Mouse (Mus musculus): Measurements from ENCODE around the gene Hsd11b1. TPM values are rescaled to one million over a fixed set of nuclear protein-coding genes. Genes with fewer than 3 reads are reported as not detected.
A peak's percentile ranks its signal among the peaks of the same experiment; 100 is the strongest.
"Not testable (repeated sequence)": the region's sequence is repeated elsewhere in the genome, so short reads cannot be mapped to it uniquely, and the experiment has no call there.

Hsd11b1 gene
- total RNA-seq, 2 experiments from 2014 or later = 6.7 to 7.2 TPM

DNA sequence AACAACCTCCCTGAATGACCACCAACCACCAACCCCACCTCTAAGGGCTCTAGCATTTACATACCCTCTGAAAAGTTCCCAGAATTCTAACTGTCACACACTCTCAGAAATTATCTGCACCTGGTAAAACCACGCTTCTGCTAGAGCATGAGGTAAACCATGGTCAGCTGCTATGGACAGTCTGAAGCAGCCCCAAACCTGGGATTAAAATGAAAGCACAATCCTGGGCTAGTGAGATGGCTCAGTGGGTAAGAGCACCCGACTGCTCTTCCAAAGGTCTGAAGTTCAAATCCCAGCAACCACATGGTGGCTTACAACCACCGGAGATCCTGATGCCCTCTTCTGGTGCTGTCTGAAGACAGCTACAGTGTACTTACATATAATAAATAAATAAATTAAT lies 10.0 kb downstream of the Hsd11b1 start:
- DNase-seq (ENCODE audit: low spot score) = not testable (repeated sequence)
- intact Hi-C loops (cut with DNase I) = loop anchor here (2.0 to 5.0 kb wide), 2 partner anchors 42 to 111 kb away; no protein-coding TSS in a partner anchor

DNA sequence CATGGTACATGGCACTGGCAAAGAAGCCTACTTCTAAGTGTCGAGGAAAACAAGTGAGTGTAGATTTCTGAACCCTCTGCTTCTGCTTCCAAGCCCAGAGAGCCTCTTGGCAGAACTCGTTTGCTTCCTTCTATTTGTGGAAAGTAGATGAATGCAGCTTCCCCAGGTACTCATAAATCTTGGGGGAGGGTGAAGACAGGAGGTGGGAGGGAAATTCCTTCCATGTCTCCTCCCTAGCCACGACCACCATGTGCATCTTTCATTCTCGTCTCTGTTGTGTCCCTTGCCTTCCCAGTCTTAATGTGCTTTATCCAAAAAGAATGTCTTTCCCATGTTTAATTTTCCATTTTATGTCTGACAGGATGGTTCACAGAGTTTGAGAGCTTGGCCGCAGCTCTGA lies 11.3 kb downstream of the Hsd11b1 start:
- DNase-seq (ENCODE audit: low spot score) = no peak
- intact Hi-C loops (cut with DNase I) = loop anchor here (5.0 kb wide), 1 partner anchor 40 kb away; no protein-coding TSS in a partner anchor

DNA sequence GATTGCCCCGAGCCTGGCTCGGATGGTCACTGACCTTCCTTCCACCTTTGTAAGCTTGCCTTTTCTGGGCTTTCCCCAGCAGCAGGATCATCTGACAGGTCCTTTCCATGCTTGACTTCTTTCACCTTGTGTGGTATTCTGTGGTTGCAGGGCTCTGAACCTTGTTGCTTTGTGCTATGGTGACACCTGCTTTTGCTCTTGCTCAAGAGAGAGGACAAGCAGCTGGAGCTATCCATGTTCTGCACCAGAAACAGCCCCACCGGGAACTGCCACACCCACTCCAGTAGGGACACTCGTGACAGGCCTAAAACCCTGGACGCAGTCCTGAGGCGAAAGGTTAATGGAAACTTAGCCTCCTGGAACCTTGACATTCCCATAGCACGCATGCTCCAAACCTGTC lies 12.5 kb downstream of the Hsd11b1 start:
- intact Hi-C loops (cut with DNase I) = loop anchor here (5.0 kb wide), 1 partner anchor 39 kb away; no protein-coding TSS in a partner anchor
- DNase-seq (ENCODE audit: low spot score) = no peak

DNA sequence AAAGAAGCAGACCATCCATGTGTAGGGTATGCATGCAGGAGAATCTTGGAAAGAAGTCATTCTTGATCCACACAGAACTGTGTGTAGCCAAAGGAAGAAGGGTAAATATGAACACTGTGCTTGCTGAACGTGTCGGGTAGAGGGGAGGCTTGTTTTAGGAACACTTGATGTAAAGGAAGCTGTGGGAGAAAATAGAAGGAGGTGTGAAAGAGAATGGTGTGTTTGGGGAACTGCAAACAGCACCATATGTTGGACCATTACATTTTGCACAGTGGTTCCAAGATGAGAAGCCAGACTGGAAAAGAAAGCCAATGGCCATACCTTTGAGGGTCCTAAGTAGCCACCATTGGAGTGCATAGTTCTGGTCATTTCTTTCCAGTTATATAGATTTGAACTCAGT lies 13.8 kb downstream of the Hsd11b1 start:
- intact Hi-C loops (cut with DNase I) = loop anchor here (5.0 kb wide), 1 partner anchor 38 kb away; no protein-coding TSS in a partner anchor
- no peak for DNase-seq (ENCODE audit: low spot score)

DNA sequence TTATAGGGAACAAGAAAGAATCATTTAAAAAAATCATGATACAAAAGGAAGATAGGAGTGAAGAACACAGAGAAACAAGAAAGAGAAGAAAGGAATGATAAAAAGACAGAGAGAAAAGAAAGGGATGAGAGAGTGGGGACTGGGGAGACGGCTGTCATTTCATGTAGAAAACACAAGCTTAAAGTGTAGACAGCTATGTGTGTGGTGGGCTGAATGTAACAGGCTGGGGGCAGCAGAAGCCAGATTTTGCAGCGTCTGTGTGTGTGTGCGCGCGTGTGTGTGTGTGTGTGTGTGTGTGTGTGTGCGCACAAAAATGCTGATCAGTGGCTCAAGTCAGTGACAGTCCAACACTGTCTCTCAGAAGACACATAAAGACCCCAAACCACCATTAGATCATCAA lies 19.6 kb downstream of the Hsd11b1 start:
- intact Hi-C loops (cut with DNase I) = no loop called here
- DNase-seq (ENCODE audit: low spot score) = no peak

DNA sequence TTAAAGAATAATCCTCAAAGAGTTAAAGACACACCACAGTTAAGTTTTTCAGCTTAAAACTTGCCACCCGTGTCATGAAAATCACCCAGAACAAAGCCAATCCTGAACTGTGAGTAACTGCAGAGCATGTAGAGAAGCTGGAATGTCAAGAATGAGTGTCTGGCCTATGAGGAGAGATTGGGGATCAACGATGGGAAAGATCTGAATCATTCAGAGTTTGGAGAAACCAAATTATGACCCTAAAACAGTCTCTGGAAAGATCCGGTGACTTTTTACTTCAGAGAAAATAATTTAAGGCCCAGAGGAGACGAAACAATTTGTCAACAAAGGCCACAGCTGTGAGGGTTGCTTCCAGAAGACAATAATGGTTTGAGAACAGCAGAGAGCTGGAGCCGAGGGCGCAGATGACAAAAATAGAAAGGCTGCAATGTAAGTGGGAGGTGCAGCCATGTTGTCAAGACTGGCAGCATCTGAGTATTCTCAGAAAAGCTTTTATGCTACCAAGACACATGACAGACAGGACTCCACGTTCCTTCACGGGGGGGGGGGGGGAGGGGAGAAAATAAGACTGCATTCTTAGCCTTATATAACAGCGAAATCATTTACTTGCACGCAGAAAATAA lies 20.2 kb downstream of the Hsd11b1 start:
- intact Hi-C loops (cut with DNase I) = no loop called here
- DNase-seq (ENCODE audit: low spot score) = no peak

DNA sequence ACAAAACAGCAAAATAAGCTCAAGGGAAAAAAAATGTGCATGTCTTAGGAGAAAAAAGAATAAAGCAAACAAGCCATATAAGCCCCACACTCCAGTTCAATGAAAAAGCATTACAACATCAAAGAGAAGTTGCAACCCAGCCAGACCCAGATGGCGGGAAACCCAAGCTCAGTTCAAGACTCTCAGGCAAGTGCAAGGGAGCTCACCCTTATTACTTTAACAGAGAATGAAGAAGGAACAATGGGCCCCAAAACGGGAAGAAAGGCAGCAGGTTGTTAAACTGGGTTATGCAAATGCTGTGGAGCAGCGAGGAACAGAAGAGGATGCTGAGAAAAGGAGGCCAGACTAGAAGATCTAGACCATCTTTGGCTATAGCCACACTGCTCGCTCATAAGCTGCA lies 21.0 kb downstream of the Hsd11b1 start:
- DNase-seq (ENCODE audit: low spot score) = no peak
- intact Hi-C loops (cut with DNase I) = no loop called here

DNA sequence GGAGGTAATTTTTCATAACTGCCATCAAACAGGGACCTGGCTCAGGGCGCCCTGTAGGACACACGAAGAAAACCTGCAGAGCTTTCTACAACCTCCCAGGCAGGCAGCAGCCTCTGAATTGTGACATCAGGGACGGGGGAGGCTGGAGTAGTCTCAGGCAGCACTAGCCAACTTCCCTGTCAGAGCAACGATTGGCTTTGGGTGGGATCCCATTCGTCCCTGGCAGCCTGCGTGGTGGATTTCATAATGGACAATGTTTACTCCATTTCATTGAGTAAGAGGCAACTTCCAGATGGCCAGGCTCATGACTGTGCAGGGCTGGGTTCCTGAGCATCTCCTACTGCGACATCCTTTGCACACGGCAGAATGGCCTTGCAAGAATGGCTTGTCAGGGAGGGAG lies 21.6 kb downstream of the Hsd11b1 start:
- intact Hi-C loops (cut with DNase I) = no loop called here
- DNase-seq (ENCODE audit: low spot score) = peak; percentile 85

DNA sequence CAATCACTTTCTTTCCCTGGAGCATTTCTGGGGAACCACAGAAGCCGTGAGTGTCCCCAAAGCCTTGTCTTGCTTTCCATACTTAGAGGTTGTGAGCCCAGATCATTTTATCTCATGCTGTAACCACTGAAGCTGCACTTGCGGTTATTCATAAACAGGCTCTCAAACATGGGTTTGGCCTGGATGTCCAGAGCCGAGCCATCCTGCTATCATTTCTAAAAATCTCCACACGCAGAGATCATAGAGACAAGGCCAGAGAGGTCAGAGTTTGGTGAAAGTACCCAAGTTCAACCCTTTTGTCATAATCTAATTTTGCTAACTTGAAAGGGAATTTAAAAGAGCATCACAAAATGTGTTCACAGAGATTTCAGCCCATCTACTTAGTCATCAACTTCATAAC lies 22.4 kb downstream of the Hsd11b1 start:
- intact Hi-C loops (cut with DNase I) = no loop called here
- no peak for DNase-seq (ENCODE audit: low spot score)

DNA sequence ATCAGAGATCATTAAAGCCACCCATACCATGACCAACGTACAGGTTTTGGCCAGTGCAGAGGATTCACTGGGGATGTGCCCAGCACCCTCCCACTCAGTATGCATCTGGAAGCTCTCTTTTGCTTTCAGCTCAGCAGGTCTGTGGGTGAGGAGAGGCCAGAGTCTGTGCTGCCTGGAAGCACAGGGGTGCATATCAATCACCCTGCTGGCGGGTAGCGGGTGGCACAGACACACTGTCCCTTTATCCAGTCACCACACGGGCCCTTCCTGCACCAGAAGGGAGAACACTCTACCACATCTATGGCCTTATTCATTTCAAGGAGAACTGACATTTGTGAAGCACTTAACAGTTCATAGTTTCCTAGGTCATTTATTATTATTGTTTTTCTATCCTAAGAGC lies 25.4 kb downstream of the Hsd11b1 start:
- intact Hi-C loops (cut with DNase I) = no loop called here
- no peak for DNase-seq (ENCODE audit: low spot score)

DNA sequence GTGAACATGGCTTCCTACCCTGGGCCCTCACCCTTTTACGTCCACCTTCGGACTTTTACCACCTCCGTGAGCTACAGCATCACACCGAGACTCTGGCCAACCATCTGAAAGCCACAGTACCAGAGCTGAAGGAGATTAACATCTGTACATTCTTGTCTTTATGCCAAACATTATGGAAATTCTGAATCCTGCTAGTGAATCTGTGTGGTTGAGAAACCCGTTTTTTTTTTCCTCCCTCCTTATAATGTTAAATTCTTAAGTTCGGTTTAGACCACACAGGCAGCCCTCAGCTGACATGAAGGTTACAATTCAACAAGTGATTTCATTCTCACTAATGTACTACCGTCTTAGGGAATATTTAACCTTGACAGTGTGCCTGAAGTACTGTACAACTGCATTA lies 28.9 kb downstream of the Hsd11b1 start:
- intact Hi-C loops (cut with DNase I) = no loop called here
- DNase-seq (ENCODE audit: low spot score) = no peak

DNA sequence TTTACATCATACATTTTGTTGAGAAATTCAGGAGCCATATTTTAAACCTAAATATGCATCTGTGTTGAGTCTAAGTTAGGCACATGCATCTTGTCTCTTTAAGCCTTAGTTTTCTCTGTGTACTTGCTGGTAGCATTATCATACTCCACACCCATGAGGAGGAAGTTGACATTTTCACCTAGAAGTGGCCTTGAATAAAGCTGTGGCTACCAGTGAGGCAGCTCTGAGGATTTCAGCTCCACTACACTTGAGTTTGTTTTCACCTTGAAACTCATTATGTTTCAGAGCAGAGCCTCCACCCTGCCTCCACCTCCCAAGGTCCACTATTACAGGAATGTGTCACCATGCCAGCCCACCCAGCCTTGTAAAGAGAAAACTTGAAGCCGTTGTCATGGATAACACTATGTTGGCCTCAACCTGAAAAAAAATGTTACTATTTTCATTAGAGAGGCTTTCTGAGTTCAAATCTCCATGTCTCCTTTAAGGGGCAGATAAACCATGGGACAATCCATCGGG lies 29.7 kb downstream of the Hsd11b1 start:
- intact Hi-C loops (cut with DNase I) = no loop called here
- no peak for DNase-seq (ENCODE audit: low spot score)

DNA sequence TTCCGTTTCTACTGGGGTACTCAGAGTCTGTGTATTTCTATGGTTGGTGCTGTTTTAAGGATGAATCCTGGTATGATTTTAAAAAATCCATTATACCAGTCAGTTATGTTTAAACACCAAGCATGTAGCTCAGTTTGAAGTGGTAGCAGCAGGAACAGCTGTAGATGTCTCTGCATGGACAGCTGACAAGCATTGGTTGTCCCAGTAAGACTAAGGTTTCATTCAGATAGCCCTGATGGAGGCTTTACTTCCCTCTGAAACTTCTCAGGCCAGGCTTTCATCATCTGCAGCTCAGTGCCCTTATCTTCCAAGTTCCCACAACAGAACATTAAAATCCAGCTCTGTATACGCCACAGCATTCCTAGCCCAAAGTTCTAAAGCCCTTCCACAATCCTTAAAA lies 31.1 kb downstream of the Hsd11b1 start:
- intact Hi-C loops (cut with DNase I) = no loop called here
- DNase-seq (ENCODE audit: low spot score) = no peak

DNA sequence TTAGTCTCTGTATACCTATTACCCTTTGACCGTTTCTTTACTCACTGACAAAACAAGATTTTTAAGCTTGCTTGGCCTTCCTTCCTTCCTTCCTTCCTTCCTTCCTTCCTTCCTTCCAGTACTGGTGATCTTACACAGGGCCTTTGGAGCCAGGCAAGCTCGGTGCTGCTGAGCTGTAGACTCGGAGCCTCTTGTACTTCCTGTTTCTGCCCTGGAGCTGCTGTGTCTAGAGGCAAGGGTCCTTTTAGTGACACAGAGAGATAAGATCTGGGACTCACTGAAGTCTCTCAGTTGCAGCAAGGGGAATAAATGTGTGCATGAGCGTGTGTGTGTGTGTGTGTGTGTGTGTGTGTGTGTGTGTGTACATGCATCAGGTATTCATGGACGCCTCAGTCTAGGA lies 32.9 kb downstream of the Hsd11b1 start:
- DNase-seq (ENCODE audit: low spot score) = no peak
- intact Hi-C loops (cut with DNase I) = no loop called here

DNA sequence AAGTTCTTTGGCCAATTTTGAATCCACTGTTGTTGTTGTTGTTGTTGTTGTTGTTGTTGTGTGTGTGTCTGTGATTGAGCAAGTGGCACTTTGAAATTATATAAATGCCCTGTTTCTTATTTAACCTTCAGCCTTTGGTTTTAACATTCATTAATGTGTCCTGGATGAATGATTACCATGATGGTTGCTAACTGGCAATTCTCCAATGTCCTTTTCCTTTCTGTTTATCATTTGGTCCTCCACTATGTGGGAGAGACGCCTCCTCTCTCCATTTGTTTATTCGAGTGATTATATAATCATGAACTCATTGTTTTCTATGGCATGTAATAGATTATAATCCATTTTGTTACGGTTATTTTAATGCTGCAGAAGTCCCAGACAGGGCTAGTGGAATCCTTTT lies 33.3 kb downstream of the Hsd11b1 start:
- intact Hi-C loops (cut with DNase I) = no loop called here
- DNase-seq (ENCODE audit: low spot score) = no peak

DNA sequence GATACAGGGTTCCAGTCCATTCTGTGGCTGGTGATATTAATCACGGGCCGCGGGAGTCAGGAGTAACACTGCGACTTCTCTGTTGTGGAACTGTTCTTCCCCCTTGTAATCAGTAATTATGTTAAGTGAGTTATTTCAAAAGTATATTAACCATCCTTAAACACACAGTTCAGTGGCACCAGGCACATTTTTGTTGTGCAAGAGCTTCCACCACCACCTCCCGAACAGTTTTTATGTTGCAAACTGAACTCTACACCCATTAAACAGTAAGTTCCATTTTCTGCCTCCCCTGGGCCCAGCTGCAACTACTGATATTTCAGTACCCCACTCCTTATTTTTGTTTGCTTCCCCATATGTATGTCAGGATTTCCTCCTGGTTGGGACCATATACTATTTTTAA lies 34.3 kb downstream of the Hsd11b1 start:
- intact Hi-C loops (cut with DNase I) = no loop called here
- no peak for DNase-seq (ENCODE audit: low spot score)

DNA sequence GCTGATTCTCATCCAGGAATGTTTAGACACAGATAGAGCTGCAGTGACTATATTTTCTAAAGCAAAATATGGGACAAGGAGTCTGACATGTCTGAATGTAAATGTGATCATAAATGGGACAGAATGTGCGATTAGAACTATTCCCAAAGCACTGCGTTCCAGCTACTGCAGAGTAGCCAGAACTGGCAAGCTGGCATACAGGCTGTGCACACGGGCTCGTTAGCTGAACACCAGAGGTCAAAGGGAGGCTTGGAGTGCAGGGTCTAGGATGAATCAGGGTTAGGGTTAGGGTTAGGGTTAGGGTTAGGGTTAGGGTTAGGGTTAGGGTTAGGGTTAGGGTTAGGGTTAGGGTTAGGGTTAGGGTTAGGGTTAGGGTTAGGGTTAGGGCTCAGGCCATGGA lies 36.3 kb downstream of the Hsd11b1 start:
- DNase-seq (ENCODE audit: low spot score) = no peak

DNA sequence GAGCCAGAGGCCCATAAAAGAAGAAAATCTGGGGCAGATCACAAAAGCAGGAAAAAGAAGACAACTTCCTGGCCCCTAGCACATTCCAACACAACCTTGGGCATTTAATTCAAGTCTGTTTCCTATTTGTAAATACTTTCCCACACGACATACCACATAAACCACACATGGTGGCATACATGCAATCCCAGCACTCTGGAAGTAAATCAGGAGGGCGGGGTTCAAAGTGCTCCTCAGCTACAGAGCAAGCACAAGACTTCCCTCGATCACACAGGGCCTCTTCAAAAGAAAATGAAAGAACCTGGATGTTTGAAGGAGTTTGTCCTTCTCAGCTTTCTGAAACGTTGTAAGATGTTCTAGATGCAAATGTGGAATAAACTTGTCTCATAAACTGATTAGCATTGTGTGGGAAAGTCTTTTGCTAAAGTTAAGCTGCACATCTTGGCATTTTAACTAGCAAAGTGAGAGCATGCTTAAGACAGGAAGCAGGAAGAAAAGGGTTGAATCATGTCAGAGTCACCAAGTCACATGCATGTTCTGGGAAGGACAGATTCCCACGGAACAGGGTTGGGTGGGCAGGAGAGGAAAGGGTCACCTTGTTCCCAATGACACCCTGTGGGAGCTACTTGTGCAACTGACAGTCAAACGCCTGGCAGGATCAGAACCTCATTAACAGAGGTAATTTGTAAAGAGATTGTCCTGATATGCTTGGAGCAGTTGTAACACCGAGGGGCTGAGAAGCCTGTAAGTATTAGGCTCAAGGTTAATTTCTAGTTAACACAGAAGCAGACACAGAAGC lies 37.0 kb downstream of the Hsd11b1 start:
- intact Hi-C loops (cut with DNase I) = no loop called here
- no peak for DNase-seq (ENCODE audit: low spot score)

More for the DNA sequence above, 36.3 kb downstream of the Hsd11b1 start:
- intact Hi-C loops (cut with DNase I) = no loop called here

DNA sequence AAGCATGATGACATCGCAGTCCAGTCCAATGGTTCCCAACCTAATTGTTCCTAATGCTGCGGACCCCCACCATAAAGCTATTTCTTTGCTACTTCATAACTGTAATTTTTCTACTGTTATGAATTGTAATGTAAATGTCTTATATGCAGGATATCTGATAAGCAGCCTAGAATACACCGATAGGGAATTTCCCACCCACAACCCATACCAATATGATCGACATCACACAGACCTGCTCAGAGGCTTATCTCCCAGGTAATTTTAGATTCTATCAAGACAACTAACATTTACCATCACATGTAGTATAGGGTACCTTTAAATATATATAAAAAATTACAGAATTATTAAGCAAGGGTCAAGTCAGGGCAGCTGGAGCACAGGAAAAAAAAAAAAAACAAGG lies 37.8 kb downstream of the Hsd11b1 start:
- no peak for DNase-seq (ENCODE audit: low spot score)
- intact Hi-C loops (cut with DNase I) = no loop called here

DNA sequence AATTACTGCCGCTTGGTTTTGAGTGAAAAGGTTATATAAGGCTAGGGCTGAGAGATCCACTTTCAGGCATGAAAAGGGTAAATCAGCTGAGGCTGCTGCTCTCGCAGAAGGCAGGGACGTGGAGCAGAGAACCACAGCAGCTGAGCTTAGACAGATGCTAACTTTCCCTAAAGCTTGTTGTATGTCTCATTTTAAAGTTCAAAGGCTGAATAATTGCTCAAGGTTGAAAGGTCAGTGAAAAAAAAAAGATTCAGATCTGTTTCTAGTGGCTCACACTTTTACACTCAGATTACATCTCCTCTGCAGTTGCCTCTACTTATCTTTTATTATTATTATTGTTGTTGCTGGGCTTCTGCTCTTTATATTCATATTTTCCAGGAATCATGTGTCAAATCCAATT lies 38.3 kb downstream of the Hsd11b1 start:
- intact Hi-C loops (cut with DNase I) = no loop called here
- no peak for DNase-seq (ENCODE audit: low spot score)

DNA sequence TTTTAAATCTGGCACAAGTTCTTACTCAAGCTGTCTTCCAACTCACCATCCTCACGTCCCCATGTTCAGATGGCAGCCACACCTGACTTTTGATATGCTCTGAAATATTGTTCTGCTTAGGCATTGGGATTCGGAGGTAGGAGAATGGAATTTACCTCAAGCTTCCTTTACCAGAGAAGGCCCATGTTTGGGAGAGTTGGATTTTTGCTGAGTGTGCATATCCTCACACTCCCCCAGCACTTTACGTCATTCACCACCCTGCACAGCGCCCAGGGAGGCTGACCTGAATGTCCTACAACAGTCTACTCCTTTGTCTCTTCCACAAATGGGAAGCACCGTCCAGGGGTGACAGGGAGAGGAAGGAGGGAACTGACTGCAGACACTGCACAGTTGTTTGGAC lies 43.5 kb downstream of the Hsd11b1 start:
- DNase-seq (ENCODE audit: low spot score) = no peak
- intact Hi-C loops (cut with DNase I) = no loop called here

Measured in heart, postnatal 25 days (tissue).